Mouse (Mus musculus) megakaryocyte-erythroid progenitor cell, adult 5-6 weeks (primary cell): ENCODE data around the gene Ccdc13. TPM values are rescaled to one million over a fixed set of nuclear protein-coding genes. Genes with fewer than 3 reads are reported as not detected.
A peak's percentile ranks its signal among the peaks of the same experiment; 100 is the strongest.

Source experiments
- ATAC-seq: replicated peaks from 2 replicates; pipeline ENCODE4 v1.8.0; 2016; ENCODE audit warnings: mild to moderate bottlenecking, inconsistent platforms; ENCODE audit not compliant: severe bottlenecking, poor library complexity, low FRiP score, low TSS enrichment
- total RNA-seq, 2 experiments: library from RNA; stranded (forward) in 1 of 2; stranded (reverse) in 1 of 2; fragments of 200-1000, 215-1000 nt in 1 of 2; fragments of >200 nt in 1 of 2; fragmentation: Nextera tagmentation in 1 of 2; gene quantifications; 2 replicates each; pipeline ENCODE4 v1.2.3; 2014 to 2017

Gene Ccdc13
- total RNA-seq, 2 experiments from 2014 or later, result not detected

DNA sequence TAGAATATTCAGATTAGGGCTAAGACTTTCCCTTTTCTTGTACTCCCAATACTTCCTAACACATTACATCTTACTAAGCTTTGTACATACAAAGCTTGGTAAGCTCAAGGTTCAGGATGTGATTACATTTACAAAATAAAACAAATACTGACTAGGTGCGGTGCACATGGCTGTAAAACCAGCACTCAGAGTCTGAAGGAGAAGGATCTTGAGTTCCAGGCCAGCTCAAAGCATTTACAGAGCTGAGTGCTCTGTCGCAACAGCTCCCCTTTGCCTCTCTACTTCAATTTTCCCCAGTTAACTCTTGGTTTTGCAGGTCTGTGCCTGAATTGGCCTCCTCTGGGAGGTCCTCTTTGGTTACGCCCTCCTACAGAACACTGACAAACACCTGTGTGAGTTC lies 15.0 kb upstream of the Ccdc13 start:
- ATAC-seq, result no peak

DNA sequence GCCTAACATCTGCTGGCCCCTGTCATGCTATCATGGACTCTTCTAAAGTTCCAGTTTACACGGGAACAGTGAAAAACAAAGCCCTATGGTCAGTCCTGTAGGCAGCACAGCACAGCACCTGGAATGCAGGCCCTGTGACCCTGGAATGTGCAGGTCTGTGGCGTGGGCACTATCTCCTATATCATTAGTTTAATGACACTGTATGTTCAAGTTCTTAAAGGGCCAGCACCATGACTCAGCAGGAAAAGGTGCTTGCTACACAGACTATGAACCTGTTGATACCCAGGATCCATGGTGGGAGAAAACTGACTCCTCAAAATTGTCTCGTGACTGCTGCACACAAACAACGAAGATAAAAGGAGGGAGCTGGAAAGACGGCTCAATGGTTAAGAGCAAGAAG lies 8.6 kb upstream of the Ccdc13 start:
- 0 out of 2 replicates have a peak, but pooled peaks have one; percentile 26 for ATAC-seq

DNA sequence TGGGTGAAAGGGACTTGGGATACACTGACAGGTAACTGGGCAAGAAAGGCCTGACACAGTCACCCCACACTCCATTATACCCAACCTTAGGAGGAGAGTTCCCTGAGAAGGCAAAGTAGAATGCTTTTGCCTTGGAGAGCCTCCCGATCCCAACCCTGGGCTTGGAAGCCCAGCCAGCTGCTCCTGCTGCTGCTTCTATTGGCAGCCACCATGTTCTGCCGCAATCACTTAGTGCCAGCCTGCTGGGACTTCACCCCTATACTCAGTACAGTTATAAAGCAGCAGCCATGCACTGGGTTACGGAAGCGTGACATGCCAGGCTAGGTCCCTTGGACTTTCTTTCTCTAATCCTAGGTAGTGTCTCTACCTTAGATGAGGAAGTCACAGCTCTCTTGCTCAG lies 7.9 kb upstream of the Ccdc13 start:
- no peak for ATAC-seq

DNA sequence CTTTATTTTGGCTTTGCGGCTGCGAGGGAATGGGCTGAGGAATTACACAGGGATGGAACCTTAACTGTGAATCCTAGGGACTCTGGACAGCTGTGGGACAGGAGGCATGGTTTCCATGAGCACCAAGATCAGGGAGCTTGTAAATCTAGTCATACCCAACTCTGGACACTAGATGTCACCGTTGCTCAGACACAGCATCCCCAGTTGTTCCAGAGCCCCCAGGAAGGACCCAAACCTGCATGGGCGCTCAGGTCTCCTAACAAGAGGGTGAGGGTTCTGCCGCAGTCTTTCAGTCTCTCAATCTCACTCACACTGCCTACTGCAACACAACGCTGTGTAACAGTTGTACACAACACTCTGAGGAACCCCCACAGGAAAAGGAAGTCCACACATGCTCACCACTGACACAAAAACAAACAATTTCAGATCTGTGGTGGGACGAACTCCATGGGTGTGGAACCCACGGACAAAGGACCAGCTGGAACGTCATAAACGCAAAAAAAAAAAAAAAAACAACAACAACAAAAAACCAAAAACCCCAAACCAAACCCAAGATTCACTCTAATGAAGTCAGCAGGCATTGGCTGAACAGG lies 7.4 kb upstream of the Ccdc13 start:
- ATAC-seq, result peak; percentile 78

DNA sequence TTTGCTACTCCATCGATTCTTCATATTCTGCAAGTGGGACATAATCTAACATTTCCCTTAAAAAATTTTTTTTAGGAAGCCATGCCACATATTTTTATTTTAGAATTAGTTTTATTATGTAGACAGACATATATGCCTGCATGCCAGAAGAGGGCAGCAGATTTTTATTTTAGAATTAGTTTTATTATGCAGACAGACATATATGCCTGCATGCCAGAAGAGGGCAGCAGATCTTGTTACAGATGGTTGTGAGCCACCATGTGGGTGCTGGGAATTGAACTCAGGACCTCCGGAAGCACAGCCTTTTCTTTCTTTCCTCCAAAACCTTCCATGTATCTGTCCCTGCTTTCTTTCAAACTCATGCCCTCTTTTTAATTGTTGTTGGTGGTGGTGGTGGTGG lies 3.7 kb upstream of the Ccdc13 start:
- ATAC-seq, result no peak

DNA sequence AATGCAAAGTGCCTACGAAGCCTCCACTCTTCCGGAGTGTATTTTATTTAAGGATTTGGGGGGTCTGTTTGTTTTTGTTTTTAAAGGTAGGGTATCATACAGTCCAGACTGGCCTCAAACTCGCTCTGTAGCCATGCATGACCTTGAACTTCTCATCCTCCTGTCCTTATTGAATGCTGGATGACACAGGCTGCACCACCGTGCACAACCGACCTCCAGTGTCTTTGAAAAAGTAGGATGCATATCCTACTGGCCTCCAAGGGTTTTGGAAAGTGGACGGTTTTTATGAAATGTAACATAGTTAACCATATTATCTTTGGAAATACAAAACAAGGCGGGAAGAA lies 333 bp upstream of the Ccdc13 start:
- ATAC-seq, result no peak

DNA sequence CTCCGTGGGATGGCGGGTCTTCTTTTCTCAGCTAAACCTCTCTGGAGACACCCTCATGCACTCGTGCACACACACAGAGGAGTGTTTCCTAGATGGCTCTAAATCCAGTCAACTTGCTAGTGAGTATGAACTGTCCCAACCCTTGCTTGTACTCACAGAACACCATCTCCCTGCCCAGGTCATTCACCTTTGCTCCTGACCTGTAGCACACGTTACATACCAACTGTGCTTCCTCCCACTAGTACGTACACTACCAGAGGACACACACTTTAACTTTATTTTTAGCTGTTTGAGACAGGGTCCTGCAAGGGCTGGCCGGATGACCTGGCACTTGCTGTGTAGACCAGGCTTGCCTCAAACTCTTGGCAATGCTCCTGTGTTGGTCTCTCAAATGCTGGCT lies 1.3 kb downstream of the Ccdc13 start:
- no peak for ATAC-seq

DNA sequence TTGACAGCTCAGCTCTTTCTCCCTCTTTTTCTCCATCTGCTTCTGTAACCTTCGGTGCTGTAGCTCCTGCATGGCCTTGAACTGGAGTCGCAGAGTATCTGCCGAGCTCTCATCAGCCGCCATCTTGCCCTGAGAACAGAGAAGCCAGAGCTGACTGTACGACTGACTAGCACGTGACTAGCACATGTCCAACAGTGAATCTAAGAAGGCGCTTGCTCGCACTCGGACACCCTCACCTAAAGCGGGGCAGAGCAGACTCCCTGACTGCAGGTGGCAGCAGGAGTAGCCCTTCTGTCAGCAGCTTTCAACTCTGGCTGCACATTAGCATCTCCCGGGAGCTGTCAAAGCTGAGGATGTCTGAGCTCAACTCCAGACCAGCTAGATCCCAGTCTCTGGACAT lies 5.4 kb downstream of the Ccdc13 start:
- no peak for ATAC-seq

DNA sequence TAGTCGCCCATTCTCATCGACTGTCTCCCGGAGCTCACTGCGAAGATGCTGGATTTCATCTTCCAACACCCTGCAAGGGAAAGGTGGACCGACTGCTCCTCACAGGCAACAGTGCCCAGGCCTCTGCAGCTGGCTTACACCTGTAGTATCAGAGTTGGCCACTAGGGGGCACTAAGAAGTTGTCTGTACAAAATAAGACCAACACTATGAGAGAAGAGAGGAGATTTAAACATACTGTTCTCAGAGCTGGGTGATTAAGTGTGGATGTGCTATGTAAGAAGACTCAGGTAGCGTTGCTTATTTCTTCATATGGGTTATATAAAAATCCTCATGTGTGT lies 8.3 kb downstream of the Ccdc13 start:
- ATAC-seq, result peak; percentile 65; the same call in 1 of the 2 replicates

DNA sequence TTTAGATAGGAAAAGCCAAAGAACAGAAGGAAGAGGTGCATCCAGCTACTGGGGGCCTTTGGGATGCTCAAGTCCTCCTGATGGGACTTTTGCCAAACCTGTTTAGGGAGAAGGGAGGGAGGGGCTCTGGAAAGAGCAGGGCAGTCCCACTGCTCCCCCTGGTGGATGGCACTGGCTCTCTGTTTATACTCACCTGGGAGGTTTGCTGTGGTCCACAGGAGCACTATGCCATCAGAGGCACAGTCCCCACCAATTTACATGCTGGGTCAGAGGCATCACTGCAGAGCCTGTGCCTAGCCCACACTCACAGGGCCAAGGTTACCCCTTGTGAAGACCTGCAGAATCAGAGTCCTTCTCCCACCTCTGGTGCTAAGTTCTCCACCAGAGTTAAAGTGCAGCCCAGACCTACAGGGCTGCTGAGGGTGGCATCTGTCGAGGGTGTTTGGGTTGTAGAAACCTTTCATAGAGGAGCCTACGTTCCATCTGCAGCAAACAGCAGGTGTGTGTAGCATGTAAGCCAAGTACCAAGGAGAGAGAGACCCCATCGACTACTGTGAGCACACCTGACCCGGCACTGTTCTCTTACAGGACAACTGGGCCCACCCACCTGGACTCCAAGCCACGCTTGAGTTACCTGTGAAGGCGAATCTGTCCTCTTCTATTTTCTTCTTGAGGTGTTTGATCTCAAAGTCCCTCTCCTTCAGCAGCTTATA lies 8.9 kb downstream of the Ccdc13 start:
- ATAC-seq, result peak; percentile 58

DNA sequence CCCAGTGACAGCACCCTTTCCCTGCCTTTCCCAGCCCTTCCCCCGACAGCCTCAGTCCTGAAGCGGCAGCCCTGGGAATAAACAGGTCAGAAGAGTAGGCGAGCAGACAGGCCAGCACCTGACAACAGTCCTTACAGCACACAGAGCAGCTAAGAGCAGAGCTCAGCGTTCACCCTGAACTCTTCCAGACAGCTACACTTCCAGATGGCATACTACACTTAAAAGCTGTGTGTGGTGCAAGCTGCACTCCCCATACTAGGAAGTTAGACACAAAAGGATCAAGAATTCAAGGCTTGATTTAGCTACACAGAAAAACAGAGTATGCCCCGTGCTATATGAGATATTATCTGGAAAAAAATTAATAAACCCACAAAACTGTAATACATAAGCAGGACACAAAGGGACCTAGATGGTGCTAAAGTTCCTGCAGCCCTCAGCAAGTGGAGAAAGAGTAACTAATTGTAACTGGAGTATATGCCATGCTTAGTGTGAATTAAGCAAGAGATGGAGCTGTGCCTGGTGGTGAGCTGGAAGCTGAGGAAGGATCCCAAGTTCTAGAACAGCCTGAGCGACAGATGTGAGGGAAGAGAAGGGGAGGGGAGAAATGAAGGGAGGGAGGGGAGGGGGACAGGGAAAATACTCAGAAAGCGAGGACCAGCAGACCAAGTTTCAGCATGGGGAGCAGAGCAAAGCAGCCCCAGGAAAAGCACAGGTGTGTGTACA lies 9.8 kb downstream of the Ccdc13 start:
- ATAC-seq, result no peak

DNA sequence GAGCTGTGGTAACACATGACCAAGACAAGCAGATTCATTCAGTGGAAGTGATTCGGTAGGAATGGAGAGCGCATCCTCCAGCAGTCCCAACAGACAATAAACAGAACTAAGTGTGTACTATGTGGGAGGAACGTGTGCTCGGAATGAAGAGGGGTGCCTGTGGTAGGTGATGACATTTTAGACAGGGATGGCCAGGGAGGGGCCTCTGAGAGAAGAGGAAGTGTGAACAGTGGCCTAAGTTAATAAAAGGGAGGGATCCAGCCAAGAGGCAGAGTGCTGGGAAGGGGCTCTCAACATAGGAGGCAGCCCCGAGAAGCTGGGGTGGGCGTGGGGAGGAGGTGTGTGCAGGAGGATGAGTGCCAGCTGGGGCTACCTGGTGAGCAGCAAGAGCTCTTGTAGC lies 10.9 kb downstream of the Ccdc13 start:
- no peak for ATAC-seq

DNA sequence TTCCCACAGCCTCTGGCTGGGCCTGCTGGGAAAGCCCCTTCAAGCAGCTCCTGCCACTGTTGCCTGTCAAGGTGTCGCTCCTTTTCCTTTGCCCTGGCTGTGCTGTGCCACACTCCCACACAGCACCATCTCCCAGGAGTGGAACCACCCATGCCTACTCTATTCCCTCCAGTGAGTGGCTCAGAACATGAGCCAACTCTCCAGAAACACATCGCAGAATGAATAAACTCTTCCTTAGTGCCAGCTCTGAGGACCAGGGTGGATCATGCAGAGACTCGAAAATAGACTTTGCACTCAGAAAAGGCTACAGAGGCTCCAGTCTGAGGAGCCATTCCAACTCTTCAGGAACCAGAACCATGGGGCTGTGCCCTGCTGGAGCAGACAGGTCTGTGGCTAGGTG lies 12.9 kb downstream of the Ccdc13 start:
- ATAC-seq, result no peak

DNA sequence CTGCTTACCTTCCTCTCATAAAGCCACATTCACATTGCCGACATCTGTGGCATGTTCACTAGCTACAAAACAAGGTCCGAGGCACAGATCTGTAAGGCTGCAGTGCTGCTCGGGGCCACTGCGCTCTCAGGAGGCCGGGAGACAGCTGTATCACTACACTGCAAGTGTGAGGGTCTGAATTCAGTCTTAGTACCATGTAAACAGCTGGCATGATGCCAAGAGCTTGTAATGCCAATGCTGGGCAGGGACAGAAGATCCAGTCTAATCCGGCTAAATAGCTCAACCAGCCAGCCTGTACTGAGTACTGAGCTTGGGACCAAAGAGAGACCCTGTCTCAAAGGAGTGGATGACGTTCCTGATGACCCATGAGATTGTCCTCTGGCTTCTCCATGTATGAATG lies 15.3 kb downstream of the Ccdc13 start:
- ATAC-seq, result no peak

DNA sequence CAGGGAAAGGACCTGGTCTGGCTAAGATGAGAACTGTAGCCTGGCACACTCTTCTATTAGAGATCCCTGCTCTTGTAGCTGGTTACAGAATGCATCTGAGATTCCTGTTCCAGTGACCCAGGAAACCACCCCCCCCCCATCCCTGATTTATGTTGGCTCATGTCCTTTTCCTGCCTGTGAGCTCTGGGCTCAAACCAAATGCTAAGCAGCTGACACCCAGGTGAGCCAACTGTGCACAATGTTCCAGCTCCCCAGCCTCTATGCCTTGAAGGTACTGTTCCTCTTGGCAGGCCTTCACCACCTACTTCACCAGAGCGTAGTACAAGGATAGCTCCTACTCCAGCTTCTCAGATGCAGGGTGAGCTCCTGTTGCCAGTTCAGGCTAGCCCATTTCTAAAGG lies 16.2 kb downstream of the Ccdc13 start:
- ATAC-seq, result no peak

DNA sequence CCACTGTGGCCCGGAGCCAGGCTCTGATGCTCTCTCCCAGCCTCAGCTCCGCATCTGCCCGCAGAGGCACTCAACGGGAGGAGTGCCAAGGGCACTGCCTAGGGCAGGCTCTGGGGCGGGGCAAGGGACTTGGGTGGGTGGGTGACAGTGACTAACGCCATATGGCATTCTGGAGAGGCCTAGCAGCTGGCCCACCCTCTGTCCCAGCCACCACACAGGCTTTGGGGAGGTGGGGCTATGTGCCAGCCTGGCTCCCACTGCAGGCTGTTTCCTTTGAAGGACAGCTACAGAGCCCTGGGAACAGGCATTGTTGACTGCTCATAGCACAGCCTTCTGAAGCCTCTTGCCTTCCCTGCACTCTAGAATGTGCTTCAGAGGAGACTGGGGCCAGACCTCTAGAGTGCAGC lies 16.7 kb downstream of the Ccdc13 start:
- no peak for ATAC-seq

DNA sequence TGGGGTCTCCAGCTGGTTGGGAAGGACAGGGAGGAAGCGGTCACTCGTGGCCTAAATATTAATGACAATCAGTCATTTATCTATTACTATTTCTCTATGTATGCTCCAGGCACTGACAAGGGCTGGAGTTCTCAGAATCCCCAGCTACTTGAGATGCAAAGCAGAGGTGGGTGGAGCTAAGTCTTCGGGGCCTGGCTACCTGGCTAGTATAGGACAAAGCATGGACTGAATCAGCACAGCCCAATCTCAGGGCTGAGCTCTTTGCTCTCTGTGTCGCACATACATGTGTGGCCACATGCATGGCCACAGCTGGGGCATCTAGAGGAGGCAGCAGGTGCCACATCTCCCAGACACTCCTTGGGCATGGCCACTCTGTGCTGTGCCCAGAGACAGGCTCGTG lies 18.5 kb downstream of the Ccdc13 start:
- ATAC-seq, result no peak

DNA sequence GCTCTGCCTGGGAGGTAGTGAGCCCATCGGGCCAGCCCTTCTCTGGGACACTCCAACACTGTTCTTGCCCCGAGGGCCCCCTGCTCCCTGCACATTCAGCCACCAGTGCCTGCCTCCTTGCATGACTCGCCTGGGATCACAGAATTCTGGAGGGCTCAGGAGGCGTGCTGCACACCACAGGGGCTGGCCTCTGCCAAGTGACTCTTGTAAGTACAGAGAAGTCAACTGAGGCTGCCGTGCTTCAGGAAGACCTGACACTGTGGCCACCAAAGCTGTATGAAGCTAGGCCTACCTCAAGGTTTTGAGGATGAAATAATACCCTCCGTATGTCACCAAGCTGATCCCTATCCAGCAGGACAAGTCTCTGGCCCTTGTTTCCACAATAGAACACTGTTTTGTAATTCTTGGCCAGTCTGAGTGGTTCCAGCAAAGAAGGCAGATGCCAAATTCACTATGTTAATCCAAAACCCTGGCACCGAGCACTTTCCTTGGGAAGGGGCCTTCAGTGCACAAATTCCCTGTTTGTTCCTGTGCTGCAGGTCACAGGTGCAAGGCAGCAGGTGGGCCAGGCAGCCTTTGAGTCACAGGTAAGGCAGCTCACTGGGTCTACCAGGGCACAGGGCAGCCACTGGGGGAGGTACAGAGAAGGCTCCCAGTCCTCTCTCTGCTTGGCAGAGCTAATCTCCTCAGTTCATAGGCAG lies 19.3 kb downstream of the Ccdc13 start:
- no peak for ATAC-seq

DNA sequence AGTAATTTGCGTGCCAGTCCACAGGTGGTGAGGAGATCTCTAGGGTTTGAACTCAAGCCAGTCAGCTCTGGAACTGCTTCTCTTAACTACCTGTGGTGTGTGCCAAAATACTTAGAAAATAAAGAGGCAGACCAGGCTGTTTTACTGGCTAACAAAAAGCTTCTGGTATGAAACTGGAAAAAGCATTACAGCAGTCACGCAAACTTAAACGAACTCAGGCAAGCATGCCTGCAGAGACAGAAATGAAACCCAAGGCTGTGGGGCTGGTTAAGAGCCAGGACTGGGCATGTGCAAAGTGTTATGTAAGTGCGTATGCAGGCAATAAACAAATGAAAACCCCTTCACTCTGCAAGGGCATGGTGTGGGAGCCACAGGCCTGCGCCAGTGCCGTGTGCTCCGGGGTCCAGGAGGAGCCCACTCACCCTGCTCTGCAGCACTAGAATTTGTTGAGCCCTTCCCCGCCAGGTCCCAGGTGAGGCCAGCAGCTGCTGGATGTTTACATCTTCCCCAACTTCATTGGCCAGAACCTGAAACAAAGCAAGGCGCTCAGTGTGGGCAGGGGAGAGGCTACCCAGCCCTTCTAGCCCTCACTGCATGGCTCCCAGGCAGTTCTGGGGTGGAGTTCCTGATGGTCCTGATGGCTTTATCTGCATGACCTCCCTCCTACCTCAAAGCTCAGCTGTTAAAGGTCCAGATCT lies 20.0 kb downstream of the Ccdc13 start:
- no peak for ATAC-seq

DNA sequence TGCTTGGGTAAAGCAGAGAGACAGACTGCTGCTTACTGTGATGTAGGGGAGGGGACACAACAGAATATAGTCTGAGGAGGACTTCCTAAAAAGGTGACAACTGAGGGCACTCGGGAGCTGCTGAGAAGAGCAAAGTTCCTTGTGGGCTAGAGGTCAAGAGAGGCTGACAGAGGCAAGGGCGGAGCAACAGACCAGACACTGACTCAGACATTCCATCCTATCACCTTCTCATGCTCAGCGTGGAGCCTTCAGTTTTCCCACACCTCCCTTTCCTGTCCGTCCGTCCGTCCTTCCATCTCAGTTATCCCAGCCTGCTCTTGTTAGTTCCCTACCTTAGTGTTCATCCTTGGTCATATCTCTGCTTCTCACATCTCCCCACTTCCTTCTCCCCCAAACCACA lies 24.1 kb downstream of the Ccdc13 start:
- ATAC-seq, result no peak
